Mouse (Mus musculus) brown adipose tissue, adult 24 weeks (tissue): ENCODE data around the gene Art3. TPM values are rescaled to one million over a fixed set of nuclear protein-coding genes. Genes with fewer than 3 reads are reported as not detected.

Experiments used
- H3K27ac ChIP-seq: fragments of 200-500 bp; replicated peaks from 2 replicates; pipeline ENCODE4 v1.5.1; 2012; ENCODE audit warnings: low read depth, mild to moderate bottlenecking, low read length
- H3K4me1 ChIP-seq: fragments of 200-500 bp; 2 replicates; pipeline ENCODE4 v1.6.1; 2012; ENCODE audit warnings: low read length, mixed read lengths; ENCODE audit not compliant: control insufficient read depth, insufficient read depth, insufficient read length
- H3K4me3 ChIP-seq: fragments of 200-500 bp; 2 replicates; pipeline ENCODE4 v1.5.1; 2012; ENCODE audit warnings: low read depth, mild to moderate bottlenecking, low read length, moderate library complexity; ENCODE audit not compliant: insufficient read depth
- polyA plus RNA-seq: library from polyadenylated mRNA; stranded (reverse); fragments of >200 nt; gene quantifications from 2 replicates; pipeline ENCODE4 v1.2.4, GENCODE M21; 2012; ENCODE audit not compliant: missing spikeins, insufficient read depth, insufficient read length

The Art3 gene
- polyA plus RNA-seq, 1 experiment: 163 TPM

- no peak overlapping the region for H3K4me3 ChIP-seq
- H3K27ac ChIP-seq: 0 out of 2 replicates have a peak overlapping the region, but pooled peaks have one; percentile 24
- peaks cover 6% of the 10 kb centered on the region for H3K4me1 ChIP-seq
Observed at GRCm38 (mm10) chr5:92381550-92382348, 50.1 kb downstream of the Art3 start.

- no peak overlapping the region for H3K27ac ChIP-seq
- peaks cover 6% of the 10 kb centered on the region for H3K4me1 ChIP-seq
Observed at GRCm38 (mm10) chr5:92382349-92382679, 50.7 kb downstream of the Art3 start.

GRCm38 (mm10) chr5:92383747-92384146 is 52.1 kb downstream of the Art3 start:
- H3K4me1 ChIP-seq: peaks cover 6% of the 10 kb centered on the region
- no peak overlapping the region for H3K27ac ChIP-seq
- H3K4me3 ChIP-seq: no peak overlapping the region

More at GRCm38 (mm10) chr5:92382349-92382679, 50.7 kb downstream of the Art3 start:
- H3K4me3 ChIP-seq: no peak overlapping the region

GRCm38 (mm10) chr5:92384855-92385254 is 53.2 kb downstream of the Art3 start:
- Histone ChIP-seq H3K27ac (no peak overlapping the region), H3K4me3 (no peak overlapping the region), H3K4me1 (peaks cover 6% of the 10 kb centered on the region)

GRCm38 (mm10) chr5:92386102-92386501 is 54.5 kb downstream of the Art3 start:
- H3K27ac ChIP-seq: 0 out of 2 replicates have a peak overlapping the region, but pooled peaks have one; percentile 18

GRCm38 (mm10) chr5:92386643-92387042 is 55.0 kb downstream of the Art3 start:
- Histone ChIP-seq H3K27ac (peak overlapping the region; percentile 41; the same call in 1 of the 2 replicates), H3K4me3 (no peak overlapping the region), H3K4me1 (peaks cover 6% of the 10 kb centered on the region)

More at GRCm38 (mm10) chr5:92386102-92386501, 54.5 kb downstream of the Art3 start:
- no peak overlapping the region for H3K4me3 ChIP-seq
- peaks cover 6% of the 10 kb centered on the region for H3K4me1 ChIP-seq

GRCm38 (mm10) chr5:92387433-92387832 is 55.8 kb downstream of the Art3 start:
- Histone ChIP-seq H3K27ac (peak overlapping the region; percentile 85), H3K4me3 (peak overlapping the region; percentile 23)

GRCm38 (mm10) chr5:92389977-92390376 is 58.4 kb downstream of the Art3 start:
- peaks cover 6% of the 10 kb centered on the region for H3K4me1 ChIP-seq
- no peak overlapping the region for H3K4me3 ChIP-seq
- no peak overlapping the region for H3K27ac ChIP-seq

More at GRCm38 (mm10) chr5:92387433-92387832, 55.8 kb downstream of the Art3 start:
- H3K4me1 ChIP-seq: peaks cover 6% of the 10 kb centered on the region

GRCm38 (mm10) chr5:92390615-92391014 is 59.0 kb downstream of the Art3 start:
- Histone ChIP-seq H3K4me3 (no peak overlapping the region), H3K27ac (0 out of 2 replicates have a peak overlapping the region, but pooled peaks have one; percentile 20), H3K4me1 (peaks cover 6% of the 10 kb centered on the region)

- Histone ChIP-seq H3K27ac (no peak overlapping the region), H3K4me1 (no peaks in the 10 kb centered on the region), H3K4me3 (peak overlapping the region; percentile 16)
Observed at GRCm38 (mm10) chr5:92392542-92392941, 60.9 kb downstream of the Art3 start.

GRCm38 (mm10) chr5:92393863-92394262 is 62.2 kb downstream of the Art3 start:
- Histone ChIP-seq H3K27ac (no peak overlapping the region), H3K4me3 (no peak overlapping the region; the same call in 1 of the 2 replicates), H3K4me1 (no peaks in the 10 kb centered on the region)

GRCm38 (mm10) chr5:92395764-92396163 is 64.1 kb downstream of the Art3 start:
- H3K4me1 ChIP-seq: no peaks in the 10 kb centered on the region
- no peak overlapping the region for H3K27ac ChIP-seq
- H3K4me3 ChIP-seq: no peak overlapping the region

- no peaks in the 10 kb centered on the region for H3K4me1 ChIP-seq
- H3K4me3 ChIP-seq: no peak overlapping the region
- no peak overlapping the region for H3K27ac ChIP-seq
Observed at GRCm38 (mm10) chr5:92396476-92396875, 64.8 kb downstream of the Art3 start.

GRCm38 (mm10) chr5:92398153-92398552 is 66.5 kb downstream of the Art3 start:
- H3K4me1 ChIP-seq: no peaks in the 10 kb centered on the region
- no peak overlapping the region for H3K27ac ChIP-seq
- no peak overlapping the region for H3K4me3 ChIP-seq

GRCm38 (mm10) chr5:92402816-92403215 is 71.2 kb downstream of the Art3 start:
- Histone ChIP-seq H3K4me3 (no peak overlapping the region), H3K27ac (no peak overlapping the region)

More at GRCm38 (mm10) chr5:92402816-92403215, 71.2 kb downstream of the Art3 start:
- no peaks in the 10 kb centered on the region for H3K4me1 ChIP-seq
